Mouse (Mus musculus): Measurements from ENCODE around the gene Rubcn.
A peak's percentile ranks its signal among the peaks of the same experiment; 100 is the strongest.
"Not testable (repeated sequence)": the region's sequence is repeated elsewhere in the genome, so short reads cannot be mapped to it uniquely, and the experiment has no call there.

The Rubcn gene

DNA sequence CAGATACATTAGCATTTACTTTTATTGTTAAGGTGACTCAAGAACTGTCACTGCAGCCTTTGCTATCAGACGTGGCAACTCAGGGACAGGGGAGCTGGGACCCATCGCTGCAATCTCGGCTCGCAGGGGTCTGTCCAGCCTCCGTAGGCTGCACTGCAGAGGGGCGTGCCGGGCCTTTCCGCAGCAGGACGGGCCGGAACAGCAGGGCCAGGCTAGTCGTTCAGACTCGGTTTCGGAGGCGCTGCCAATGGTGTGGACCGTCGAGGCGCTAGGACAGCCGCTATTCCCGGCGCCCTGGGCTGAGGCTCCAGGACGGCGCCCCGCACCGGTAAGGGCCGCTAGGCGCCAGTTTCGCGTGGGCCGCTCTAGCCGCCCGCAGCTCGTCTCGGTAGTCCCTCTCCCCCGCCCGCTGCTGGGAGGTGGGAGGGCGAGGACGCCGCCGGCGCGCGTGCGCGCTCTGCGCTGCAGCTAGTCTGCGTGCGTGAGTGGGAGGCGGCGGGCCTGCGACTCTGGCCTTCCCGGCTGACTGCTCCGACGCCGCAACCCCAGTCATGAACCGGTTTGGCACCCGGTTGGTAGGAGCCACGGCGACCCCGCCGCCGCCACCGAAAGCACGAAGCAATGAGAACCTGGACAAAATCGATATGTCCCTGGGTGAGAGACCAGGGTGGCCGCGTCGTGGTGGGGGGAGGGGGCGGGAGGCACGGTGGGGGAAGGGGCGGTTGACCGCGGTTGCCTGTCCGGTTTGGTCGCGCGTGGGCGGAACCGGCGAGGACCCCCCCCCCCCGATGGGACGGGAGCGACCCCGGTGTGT is at the start of gene Rubcn, which contains the start of gene Fyttd1:
TSS of gene Rubcn (minus strand) at position 424 of the 814 bp plus-strand sequence.
TSS of gene Fyttd1 (plus strand) at position 158 of the 814 bp plus-strand sequence.
- DNase-seq (ENCODE audit: low spot score in 2 of 2) = peak; percentile 91

DNA sequence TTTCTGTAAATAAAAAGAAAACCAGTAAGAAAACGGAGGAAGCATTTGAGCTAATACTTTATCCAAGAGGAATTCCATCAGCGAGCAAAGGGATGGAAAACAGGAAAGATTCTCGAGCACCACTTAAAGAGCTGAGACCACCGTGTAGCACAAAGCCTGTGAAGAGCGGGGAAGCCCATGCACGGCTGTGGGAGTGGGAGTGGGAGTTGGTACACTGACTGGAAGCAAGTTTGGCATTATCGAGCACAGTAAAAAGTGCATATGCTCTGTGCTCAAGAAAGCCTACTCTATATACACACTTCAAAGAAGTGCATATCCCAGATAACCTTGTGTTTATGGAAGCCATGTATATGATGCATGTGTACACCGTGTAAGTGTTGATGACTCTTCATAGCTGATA is 49.5 kb upstream of the Rubcn start:
- DNase-seq (ENCODE audit: low spot score in 2 of 2) = no peak

DNA sequence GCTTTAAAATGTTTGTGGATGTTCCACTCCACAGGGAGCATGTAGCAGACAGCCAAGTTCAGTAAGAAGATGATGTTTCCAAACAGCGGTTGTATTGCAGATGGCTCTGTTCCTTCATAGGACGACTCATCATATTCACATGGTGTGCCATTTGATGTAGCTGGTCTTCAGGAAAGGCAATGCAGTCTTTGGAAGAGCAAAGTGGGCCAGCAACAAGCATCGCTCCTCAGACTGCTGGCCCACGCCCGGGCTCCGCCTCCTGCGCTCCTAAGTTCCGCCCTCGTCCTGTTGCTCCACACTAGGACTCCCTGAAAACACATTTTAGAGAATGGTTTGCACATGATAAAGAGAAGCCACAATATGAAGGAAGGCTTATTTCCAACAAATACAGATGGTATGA is 49.1 kb upstream of the Rubcn start:
- not testable (repeated sequence) for DNase-seq (ENCODE audit: low spot score in 2 of 2)

DNA sequence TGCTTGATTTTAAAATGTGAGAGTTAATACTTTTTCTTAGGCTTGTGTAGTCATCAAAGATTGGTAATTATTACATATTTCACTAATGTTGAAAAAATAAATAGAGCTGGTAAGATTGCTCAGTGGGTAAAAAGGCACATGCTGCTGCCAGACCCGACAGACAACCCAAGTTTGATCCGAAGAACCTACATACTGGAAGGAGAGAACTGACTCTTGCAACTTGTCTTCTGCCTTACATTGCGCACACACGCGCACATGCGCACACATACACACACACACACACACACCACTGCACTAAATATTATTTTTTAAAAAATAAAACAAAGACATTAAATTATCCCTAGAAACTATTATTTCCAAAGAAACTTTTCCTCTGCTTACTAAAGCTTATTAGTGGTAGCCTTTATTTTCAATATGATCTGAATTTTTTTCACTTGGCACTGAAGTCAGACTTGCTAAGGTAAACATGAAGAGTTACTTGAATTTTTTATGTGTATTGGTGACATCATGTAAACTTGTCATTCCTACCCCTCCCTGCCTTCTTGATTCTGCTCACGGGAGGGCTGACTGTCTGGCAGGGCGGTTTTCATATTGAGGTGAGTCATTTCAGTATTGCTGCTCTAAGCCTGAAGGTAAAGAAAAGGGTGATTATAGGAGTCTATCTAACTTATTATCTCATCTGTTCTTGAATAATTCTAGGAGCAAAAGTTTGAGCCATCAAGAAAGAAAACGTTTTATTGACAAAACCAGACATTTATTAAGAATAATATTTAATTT is 37.9 kb upstream of the Rubcn start:
- no peak for DNase-seq (ENCODE audit: low spot score in 2 of 2)

DNA sequence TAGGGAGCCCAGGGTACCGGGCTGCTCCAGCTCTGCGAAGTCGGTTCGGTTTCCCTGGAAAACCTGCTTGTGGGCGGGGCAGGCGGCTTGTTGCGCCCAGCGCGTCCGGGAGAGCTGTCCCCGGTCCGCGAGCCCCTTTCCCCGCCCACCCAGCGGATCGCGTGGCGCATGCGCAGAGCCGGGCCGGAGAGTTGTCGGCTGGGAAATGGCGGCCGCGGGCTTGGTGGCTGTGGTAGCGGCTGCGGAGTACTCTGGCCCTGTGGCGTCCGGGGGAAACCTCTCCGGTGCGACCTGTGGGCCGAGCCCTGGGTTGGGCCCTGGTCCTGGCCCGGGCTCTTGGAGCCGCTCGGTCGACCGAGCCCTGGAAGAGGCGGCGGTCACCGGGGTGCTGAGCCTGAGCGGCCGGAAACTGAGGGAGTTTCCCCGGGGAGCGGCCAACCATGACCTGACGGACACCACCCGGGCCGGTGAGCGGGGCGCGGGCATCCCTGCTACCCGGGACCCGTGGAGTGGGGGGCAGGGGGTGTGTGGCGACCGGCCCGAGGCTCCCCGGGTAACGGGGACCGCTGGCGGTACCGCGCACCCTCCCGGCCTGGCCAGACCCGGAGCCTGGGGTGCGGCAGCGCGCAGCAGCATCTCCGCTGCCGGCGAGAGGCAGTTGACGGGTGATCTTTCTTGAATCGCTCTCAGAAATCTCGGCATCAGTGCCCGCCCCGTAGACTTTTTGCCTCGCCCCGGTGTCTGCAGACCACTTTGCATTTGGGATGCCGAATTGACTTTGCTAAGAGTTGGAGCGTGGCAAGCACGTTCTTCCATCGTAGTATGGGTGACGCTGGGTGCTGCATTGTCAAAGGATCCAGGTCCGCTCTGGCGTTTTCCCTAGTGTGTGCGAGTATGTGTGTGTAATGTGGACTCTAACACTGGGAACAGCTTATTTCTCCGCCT is 36.6 kb upstream of the Rubcn start, which contains the start of gene Lrch3:
TSS of gene Lrch3 (plus strand) at position 164 of the 945 bp plus-strand sequence.
- peak; percentile 81 to 91 for DNase-seq (ENCODE audit: low spot score in 2 of 2)

DNA sequence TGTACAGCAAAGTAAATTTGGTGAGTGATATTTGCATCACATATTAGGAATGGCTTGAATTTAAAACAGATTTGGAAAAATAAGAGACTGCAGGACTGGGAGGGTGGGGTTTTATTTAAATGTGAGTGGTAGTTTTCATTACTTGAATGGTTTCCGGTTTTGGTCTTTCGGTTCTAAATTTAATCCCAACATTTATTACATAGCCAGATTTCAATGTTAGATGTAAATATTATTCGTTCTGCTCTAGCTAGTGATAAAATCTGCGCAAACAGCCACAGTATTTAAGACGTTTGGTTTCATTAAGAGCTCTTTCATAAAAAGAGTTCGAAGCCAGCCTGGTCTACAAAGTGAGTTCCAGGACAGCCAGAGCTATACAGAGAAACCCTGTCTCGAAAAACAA is 35.6 kb upstream of the Rubcn start:
- DNase-seq (ENCODE audit: low spot score in 2 of 2) = no peak

DNA sequence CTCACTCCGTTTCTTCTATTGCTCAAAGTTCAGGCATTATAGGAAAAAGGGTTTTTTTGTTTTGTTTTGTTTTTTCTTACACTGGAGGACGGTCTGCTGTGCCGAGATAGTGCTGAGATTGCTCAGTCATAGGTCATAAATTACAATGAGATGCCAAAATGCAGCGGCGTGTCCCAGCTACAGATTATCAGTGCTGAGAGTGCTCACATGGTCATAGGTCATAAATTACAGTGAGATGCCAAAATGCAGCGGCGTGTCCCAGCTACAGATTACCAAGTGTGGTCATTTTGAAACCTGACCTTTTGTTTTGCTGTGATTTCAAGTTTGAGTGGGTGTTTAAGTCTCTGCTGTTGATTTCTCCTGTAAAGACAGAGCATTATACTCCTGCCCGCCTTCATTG is 29.2 kb upstream of the Rubcn start:
- no peak for DNase-seq (ENCODE audit: low spot score in 2 of 2)

DNA sequence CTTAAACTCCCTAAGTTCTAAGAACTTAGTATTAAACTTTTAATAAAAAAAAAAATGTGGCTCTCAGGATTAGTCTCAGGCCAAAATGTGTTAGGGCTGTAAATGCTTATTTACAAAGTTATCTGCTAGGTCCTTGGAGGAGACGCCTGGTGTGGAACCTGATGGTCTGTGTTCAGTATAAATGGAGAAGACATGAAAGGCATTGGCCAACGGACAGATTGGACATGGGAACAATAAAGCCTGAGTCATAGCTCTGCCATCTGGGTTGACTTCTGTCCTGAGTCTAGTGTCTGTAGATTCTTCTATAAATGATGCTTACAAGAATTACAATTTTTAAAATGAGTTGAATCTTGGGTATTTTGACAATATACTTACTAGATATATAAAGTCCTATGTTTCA is 28.6 kb upstream of the Rubcn start:
- DNase-seq (ENCODE audit: low spot score in 2 of 2) = no peak

DNA sequence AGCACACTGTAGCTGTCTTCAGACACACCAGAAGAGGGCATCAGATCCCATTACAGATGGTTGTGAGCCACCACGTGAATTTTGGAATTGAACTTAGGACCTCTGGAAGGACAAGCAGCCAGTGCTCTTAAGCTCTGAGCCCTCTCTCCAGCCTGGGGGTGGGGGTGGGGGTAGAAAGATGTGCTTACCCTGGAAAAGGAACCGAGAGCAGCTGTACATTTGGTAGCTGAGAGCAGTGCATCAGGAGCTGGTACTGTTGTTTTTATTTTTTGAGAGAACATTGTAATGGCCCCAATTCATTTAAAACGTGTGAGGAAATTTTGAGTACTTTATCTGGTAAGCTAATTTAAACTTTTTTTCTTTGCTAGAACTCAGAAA is 24.5 kb upstream of the Rubcn start:
- DNase-seq (ENCODE audit: low spot score in 2 of 2) = no peak

DNA sequence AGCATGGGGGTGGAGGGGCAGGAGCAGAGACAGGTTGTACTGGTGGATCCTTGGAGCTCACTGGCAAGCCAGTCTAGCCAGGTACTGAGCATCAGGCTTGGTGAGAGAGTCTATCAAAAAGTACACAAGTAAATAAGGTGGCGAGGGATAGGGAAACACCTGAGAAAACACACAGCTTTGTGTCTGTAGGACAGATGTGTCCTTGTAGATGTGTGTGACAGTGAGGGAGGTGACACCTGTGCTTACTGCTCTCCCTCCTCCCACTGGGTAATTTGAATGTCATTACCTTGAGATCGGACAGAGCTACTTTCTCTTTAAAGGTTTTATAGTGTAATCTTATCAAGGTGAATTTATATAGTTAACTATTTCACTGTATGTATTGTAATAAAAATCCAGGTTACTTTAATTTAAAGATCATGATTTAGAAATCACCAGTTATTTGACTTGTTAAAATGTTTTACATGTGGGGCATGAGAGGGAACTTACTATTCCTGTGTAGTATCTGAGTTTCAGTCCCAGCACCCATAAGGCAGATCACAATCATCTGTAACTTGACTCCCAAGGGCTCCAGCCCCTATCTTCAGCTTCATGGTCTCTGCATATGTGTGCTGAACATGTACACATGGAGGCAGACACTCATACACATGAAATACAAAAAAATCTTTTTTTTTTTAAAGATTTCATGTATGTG is 23.9 kb upstream of the Rubcn start:
- no peak for DNase-seq (ENCODE audit: low spot score in 2 of 2)

DNA sequence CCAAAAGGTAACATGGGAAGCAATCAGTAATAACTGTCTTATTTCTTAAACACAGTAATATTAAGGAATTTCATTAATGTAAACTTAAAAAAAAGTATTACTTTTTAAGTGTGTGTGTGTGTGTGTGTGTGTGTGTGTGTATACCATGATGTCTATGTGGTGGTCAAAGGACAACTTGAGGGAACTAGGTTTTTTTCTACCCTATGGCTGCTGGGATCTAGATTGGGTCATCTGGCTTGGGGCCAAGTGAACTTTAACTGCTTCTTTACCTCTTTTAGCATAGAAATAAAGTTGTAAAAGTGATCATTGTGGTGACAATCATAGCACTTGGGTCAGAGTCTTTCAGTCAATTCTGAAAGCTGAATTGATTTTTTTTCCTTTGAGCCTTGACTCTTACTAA is 18.6 kb upstream of the Rubcn start:
- no peak for DNase-seq (ENCODE audit: low spot score in 2 of 2)

DNA sequence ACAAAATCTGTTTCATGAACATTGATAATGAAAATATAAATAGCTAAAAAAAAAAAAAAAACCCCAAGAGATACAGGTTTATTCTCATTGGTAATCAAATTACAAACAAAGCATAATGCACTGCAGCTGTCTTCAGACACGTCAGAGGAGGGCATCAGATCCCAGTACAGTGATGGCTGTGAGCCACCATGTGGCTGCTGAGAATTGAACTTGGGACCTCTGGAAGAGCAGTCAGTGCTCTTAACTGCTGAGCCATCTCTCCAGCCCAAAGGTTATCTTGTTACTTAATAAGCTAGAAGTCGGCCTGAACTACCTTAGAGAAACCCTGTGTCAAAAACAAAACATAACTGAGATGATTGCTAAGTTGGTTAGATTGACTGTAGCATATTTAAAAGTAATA is 12.3 kb upstream of the Rubcn start:
- no peak for DNase-seq (ENCODE audit: low spot score in 2 of 2)

DNA sequence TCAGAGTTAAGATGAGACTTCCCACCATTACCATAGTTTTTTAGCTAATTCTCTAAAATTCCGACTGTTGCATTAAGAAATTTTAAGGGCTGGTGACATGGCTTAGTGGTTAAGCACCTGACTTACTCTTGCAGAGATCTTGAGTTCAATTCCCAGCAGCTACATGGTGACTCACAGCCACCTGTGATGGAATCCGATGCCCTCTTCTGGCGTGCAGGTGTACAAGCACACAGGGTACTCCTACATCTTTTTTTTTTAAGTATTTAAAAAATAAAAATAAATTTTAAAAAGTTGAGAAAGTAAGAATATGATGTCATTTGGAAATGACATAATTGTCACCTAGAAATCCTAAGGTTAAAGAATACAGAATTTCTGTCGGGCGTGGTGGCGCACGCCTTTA is 10.4 kb upstream of the Rubcn start:
- no peak for DNase-seq (ENCODE audit: low spot score in 2 of 2)

DNA sequence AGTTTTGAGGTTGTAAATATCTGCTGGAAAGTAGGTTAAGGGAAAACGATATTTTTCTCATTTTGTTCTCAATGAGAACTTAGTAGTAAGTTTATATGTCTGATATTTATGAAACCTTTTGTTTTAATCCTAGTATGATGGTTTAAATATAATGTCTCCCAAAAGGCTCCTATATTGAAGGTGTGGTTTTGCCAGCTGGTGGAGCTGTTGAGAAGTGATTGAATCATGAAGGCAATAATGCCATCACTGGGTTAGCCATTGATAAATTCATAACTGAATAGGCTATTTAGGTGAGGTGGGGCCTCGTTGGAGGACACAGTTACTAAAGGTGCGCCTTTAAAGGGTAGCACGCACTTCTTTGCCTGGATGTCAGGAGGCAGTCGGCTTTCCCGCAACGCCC is 4.0 kb upstream of the Rubcn start:
- DNase-seq (ENCODE audit: low spot score in 2 of 2) = no peak

DNA sequence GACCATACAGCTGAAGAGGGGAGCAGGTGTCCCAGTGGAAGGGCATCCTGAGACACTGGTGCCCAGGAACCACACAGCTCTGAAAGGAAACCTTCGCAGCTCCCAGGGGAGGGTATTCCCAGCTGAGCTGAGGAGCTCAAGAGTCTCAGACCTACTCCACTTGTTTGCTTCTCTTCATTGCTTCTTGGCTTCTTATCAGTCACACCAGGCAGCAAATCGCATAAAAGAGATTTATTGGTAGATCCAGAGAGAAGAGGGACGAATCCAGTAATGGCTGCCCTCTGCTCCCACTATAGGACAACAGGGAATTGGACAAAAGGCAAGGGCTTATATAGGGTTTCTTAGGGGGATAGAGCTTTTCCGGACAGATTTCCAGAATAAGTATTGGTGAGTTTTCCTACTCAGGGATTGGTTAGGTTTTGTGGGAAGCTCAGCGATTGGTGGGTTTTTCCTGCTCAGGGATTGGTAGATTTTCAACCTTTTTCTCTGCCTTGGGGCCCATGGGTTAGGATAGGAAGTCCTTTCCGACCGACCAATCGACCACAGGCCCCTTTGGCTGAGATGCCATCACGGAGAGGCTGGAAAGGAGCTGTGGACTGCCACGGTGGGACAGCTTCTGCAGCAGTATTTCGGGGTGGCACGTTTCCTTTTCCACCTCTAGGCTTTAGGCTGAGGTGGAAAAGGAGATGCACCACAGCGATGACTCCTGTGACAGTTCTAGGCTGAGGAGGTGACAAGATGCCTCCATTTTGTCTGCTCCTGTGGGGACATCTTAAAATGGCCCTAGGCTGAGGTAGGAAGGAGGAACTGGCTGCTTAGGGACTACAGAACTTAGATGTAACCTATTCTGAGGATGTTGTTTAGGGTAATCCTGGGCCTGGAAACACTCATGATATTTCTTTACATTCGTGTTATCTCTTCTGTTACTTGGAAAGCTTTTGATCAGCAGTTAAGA is 1.7 kb upstream of the Rubcn start:
- DNase-seq (ENCODE audit: low spot score in 2 of 2) = no peak

DNA sequence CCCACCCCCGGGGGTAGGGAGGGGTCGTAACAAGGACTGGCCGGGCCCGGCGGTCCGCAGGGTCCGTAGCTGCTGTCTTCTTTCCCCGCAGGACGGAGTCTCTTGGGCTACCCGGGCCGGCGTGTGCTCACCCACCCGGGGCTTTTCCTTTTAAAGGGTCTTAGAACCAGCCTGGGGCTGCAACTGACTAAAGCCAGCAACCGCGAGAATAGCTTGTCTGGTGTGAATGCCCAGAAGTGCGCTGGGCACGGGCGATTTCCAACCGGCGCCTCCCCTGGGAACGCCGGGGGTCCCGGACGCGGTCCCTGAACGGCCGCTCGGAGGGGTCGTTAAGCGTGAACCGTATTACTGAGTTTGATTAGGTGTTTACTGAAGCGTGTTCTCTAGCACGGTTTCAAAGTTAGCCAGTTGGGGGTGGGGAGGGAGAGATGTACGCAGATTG is 612 bp upstream of the Rubcn start:
- no peak for DNase-seq (ENCODE audit: low spot score in 2 of 2)

DNA sequence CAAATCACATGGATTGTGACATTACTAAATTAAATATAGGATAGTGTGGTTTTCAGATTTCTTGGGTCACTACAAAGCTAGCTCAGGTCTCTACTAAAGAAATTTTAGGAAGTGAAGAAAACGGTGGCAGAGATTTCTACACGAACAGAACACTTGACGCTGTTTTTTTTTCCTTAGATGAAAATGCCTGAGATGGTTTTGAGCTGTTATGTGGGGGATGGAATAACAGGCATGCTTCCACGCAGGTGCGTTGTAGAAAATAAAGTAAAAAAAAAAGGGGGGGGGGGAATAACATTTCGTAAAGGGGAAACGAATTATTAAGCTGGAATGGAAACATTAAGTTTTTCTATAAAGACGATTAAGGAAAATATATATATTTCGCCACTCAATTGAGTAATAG is 735 bp downstream of the Rubcn start:
- no peak for DNase-seq (ENCODE audit: low spot score in 2 of 2)

DNA sequence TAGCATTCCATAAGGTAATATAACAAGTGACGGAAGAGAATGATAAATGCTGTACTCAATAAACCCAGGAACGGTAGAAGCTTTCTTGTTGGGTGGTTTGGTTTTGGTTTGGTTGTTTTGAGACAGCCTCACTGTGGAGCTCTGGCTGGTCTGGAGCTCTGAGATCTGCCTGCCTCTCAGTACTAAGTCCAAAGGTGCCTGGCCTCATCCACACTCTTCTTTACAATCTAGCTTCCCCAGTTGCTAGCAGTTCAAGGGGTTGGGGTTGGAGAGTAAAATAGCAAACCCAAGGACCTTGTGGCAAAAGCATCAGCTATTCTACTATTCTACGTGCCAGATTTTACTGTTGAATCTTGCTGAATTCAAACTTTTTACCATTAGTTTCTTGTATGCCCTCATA is 1.7 kb downstream of the Rubcn start:
- no peak for DNase-seq (ENCODE audit: low spot score in 2 of 2)

DNA sequence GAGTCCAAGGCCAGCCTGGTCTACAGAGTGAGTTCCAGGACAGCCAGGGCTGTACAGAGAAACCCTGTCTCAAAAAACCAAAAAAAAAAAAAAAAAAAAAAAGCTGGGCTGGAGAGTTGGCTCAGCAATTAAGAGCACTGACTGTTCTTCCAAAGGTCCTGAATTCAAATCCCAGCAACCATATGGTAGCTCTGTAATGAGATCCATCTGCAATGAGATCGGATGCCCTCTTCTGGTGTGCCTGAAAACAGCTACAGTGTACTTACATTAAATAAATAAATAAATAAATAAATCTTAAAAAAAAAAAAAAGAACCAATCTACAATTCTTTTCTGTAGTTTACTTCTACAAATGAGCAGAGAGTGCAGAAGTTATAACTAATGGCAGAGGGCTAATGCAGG is 2.3 kb downstream of the Rubcn start:
- DNase-seq (ENCODE audit: low spot score in 2 of 2) = not testable (repeated sequence)

DNA sequence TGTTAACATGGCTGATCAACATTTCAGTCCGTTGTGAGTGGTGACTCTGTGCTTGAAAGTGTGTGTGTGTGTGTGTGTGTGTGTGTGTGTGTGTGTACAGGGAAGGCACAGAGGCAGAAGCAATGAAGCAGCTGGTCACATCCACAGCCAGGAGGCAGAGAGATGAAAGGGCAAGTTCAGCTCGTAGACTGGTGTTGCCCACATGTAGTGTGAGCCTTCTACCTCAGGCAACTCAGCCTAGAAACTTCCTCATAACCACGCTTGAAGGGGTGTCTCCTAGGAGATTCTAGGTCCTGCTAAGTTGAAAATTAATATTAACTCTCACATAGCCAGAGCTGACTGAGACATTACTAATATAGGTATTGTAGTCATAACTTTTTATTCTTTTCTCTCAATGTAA is 4.2 kb downstream of the Rubcn start:
- DNase-seq (ENCODE audit: low spot score in 2 of 2) = no peak
